Mouse (Mus musculus): ENCODE measurements at regions not wholly inside any gene's neighbourhood (a gene's known extent, or its start where the extent isn't known, plus 50 kb on each side); places are given as distances from the start of the nearest gene placed in this dataset.

GRCm38 (mm10) chr10:8121895-8122294, 165.9 kb upstream of the Tab2 start:
- TF ChIP-seq CTCF (IDR thresholded peaks at IDR 0.05; ENCODE audit: control insufficient read depth, insufficient read depth, insufficient read length): no peak
- no peak for TF ChIP-seq USF1 (IDR thresholded peaks at IDR 0.05; ENCODE audit: low read depth)
- TF ChIP-seq MYOD1 (IDR thresholded peaks at IDR 0.05; ENCODE audit: control insufficient read depth, insufficient read length, low read depth): no peak
